Mouse (Mus musculus) heart, embryonic 12.5 days (tissue): ENCODE results near the gene Atpaf1. TPM values are rescaled to one million over a fixed set of nuclear protein-coding genes. Genes with fewer than 3 reads are reported as not detected.

ENCODE experiments used
- ATAC-seq: fragments of 200-750 bp; cut with Nextera tagmentation; 2 replicates; pipeline ENCODE4 v1.8.0; 2017; ENCODE audit warnings: moderate TSS enrichment, moderate library complexity; ENCODE audit not compliant: insufficient number of reproducible peaks, low FRiP score
- H3K27ac ChIP-seq: fragments of 300-500 bp; sonication (generic); 2 replicates; pipeline ENCODE4 v1.5.1; 2016; ENCODE audit warnings: mild to moderate bottlenecking, moderate library complexity; ENCODE audit not compliant: poor library complexity, severe bottlenecking
- H3K27me3 ChIP-seq: fragments of 300-500 bp; sonication (generic); replicated peaks from 2 replicates; pipeline ENCODE4 v1.6.1; 2016; ENCODE audit warnings: mild to moderate bottlenecking, moderate library complexity
- H3K36me3 ChIP-seq: fragments of 300-500 bp; sonication (generic); 2 replicates; pipeline ENCODE4 v1.6.1; 2016; ENCODE audit warnings: mild to moderate bottlenecking, moderate library complexity
- H3K4me1 ChIP-seq: fragments of 300-500 bp; sonication (generic); replicated peaks from 2 replicates; pipeline ENCODE4 v1.6.1; 2016; ENCODE audit warnings: mild to moderate bottlenecking
- H3K4me2 ChIP-seq: fragments of 300-500 bp; sonication (generic); 2 replicates; pipeline ENCODE4 v1.6.1; 2016; ENCODE audit warnings: mild to moderate bottlenecking, moderate library complexity
- H3K4me3 ChIP-seq: fragments of 300-500 bp; sonication (generic); 2 replicates; pipeline ENCODE4 v1.5.1; 2016; ENCODE audit warnings: mild to moderate bottlenecking
- H3K9ac ChIP-seq: fragments of 300-500 bp; sonication (generic); 2 replicates; pipeline ENCODE4 v1.6.1; 2016; ENCODE audit warnings: mild to moderate bottlenecking, moderate library complexity
- H3K9me3 ChIP-seq: fragments of 300-500 bp; sonication (generic); replicated peaks from 2 replicates; pipeline ENCODE4 v1.6.1; 2016; ENCODE audit warnings: mild to moderate bottlenecking, moderate library complexity
- WGBS: fragments of 180-500 bp; shearing (Covaris S2); methylation state at CpG from one replicate; pipeline ENCODE4 v1.1.7; 2016; 5-methylcytosine and 5-hydroxymethylcytosine counted together
- polyA plus RNA-seq: library from polyadenylated mRNA; unstranded; fragments of >200 nt; fragmentation: Nextera tagmentation; extraction: Ambion mirVana; gene quantifications from 2 replicates; pipeline ENCODE4 v1.2.1, GENCODE M21; 2016

The Atpaf1 gene
- 69.9 and 73.5 TPM in 2 replicates for polyA plus RNA-seq

DNA sequence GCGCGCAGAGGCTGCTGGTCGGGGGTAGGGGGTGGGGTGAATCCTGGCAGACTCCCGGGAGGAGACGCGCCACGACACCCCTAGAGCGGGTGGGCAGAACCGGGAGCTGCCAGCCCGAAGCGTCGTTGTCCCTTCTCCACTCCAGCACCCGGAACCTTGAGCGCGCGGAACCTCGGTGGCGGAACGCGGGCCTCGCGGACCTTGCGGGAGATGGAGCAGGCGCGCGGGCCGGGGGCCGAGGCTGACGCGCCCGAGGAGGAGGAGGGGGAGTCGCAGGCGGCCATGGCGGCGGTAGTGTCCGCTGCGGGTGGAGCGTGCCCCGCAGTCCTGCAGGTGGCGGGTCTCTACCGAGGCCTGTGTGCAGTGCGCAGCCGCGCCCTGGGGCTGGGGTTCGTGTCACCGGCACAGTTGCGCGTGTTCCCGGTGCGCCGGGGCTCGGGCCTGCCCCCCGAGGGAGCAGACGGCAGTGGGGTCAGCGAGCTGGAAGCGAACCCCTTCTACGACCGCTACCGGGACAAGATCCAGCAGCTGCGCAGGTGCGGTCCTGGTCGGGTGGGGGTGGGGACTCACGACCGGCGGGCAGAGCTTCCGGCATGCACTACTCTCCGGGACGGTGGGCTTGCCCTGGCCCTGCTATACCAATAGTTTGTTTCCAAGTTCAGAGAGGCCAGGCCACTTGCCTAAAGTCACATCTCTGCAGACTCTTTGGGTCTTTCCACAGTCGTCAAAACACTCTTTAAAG is at the start of gene Atpaf1:
TSS of gene Atpaf1 (plus strand) at position 44 of the 742 bp plus-strand sequence.
- peak; percentile 85 for ATAC-seq
- Histone ChIP-seq H3K27ac (peak within 1 kb of the TSS; percentile 43), H3K4me3 (peak within 1 kb of the TSS; percentile 66), H3K36me3 (peaks cover 20% of the 10 kb centered on the region), H3K27me3 (no peaks in the 10 kb centered on the region), H3K4me2 (peak within 1 kb of the TSS; percentile 71), H3K4me1 (peaks cover 15% of the 10 kb centered on the region), H3K9ac (peak within 1 kb of the TSS; percentile 78), H3K9me3 (no peaks in the 10 kb centered on the region)
- WGBS: under 1% methylated on average over 69 of the region's 69 CpGs

DNA sequence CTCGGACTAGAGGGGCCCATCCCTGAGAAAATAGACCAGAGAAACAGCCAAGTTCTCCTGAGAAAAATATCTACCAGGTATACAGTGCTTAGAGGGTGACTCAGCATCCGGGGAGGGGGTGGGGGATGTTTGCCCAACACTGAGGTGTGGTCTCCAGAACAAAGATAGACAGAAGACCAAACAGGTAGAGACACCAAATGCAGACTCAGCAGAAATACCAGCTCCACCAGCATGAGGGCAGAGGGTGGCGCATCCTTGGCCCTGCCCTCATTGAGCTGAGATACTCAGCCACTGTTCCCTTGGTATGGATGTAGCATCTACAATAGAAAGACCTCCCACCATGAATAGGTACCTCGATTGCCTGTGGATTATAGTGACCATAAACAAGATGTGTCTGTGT is 49.7 kb upstream of the Atpaf1 start:
- H3K36me3 ChIP-seq: peaks cover under 1% of the 10 kb centered on the region; the same call in 1 of the 2 replicates
- no peak overlapping the region for H3K27ac ChIP-seq
- H3K9me3 ChIP-seq: no peaks in the 10 kb centered on the region
- H3K4me3 ChIP-seq: no peak overlapping the region
- 57% methylated on average over 4 of the region's 4 CpGs for WGBS
- ATAC-seq: no peak
- no peak overlapping the region for H3K9ac ChIP-seq
- H3K4me2 ChIP-seq: no peak overlapping the region
- H3K4me1 ChIP-seq: peaks cover 15% of the 10 kb centered on the region
- peaks cover 17% of the 10 kb centered on the region; the same call in 1 of the 2 replicates for H3K27me3 ChIP-seq

DNA sequence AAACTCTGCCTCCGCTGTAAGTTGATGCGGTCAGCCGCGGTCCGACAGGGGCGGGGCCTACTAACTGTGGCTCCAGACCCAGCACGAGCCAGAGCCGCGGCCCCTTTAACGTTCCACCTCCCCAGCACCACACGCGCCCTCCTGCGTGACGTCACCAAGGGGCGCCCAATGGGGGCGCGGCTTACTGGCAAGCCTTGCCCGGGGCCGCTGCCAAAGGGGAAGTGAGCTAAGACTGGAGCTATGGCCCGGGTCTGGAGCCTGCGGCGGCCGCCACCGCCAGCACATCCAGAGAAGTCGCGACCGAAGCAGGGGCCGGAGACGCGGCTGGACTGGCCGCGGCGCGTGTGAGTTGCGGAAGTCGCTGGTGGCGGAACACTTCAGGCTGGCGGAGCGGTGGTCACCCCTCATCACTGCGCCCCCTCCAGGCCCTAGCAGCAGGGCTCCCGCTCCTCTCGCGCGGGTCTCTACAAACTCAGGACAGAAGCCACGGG is 47.0 kb upstream of the Atpaf1 start, which contains the start of gene Efcab14:
TSS of gene Efcab14 (plus strand) at position 194 of the 491 bp plus-strand sequence.
- 0 out of 2 replicates have a peak, but pooled peaks cover 11% of the 10 kb centered on the region for H3K27me3 ChIP-seq
- peak within 1 kb of the TSS; percentile 87 for H3K4me3 ChIP-seq
- H3K36me3 ChIP-seq: peaks cover 20% of the 10 kb centered on the region
- peaks cover 15% of the 10 kb centered on the region for H3K4me1 ChIP-seq
- peak within 1 kb of the TSS; percentile 88 for H3K9ac ChIP-seq
- no peaks in the 10 kb centered on the region for H3K9me3 ChIP-seq
- WGBS: under 1% methylated on average over 45 of the region's 45 CpGs
- ATAC-seq: peak; percentile 100
- H3K27ac ChIP-seq: peak within 1 kb of the TSS; percentile 87
- peak within 1 kb of the TSS; percentile 68 for H3K4me2 ChIP-seq

DNA sequence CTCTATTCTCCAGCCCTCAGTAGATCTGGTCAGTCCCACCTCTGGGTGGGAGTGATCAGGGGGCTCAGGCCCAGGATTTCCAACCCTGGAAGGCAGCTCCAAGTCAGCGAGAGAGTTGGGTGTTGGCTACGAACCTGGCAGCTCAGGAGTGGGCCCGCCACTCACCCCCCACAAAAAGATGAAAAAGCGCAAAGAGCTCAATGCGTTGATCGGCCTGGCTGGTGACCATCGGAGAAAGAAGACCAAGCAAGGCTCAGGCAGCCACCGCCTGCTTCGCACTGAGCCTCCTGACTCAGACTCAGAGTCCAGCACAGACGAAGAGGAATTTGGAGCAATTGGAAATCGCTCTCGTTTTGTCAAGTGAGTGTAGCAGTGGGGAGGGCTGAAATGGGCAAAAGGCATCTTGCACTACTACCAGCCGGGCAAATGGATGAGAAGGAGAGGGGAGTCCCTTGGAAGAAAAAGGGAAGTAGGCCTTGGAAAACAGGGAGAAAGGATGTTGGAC is 46.1 kb upstream of the Atpaf1 start:
- peak overlapping the region; percentile 88 for H3K9ac ChIP-seq
- no peak for ATAC-seq
- peaks cover 24% of the 10 kb centered on the region for H3K36me3 ChIP-seq
- H3K4me2 ChIP-seq: peak overlapping the region; percentile 68
- no peak overlapping the region for H3K27ac ChIP-seq
- H3K4me1 ChIP-seq: peaks cover 20% of the 10 kb centered on the region
- WGBS: 38% methylated on average over 13 of the region's 13 CpGs
- H3K27me3 ChIP-seq: 0 out of 2 replicates have a peak, but pooled peaks cover 9% of the 10 kb centered on the region
- no peaks in the 10 kb centered on the region for H3K9me3 ChIP-seq
- peak overlapping the region; percentile 87 for H3K4me3 ChIP-seq

DNA sequence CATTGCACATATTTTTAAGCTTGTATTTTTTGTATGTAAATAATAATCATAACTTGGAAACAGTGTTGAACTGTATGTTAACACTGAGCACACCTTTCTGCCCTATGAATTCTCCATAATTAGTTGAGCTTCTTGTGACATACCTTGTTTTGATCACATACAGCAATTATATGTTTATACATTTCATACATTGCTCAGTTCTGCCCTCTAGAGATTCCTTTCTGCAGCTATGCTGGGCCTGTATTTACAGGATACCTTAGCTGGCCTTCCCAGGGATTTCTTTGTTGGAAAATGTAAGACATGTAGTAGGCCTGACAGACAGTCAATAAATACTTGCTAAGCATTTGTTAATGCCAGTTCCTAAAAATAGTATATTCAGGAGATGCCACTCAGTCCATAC is 42.0 kb upstream of the Atpaf1 start:
- Histone ChIP-seq H3K4me2 (no peak overlapping the region), H3K27me3 (no peaks in the 10 kb centered on the region), H3K9me3 (no peaks in the 10 kb centered on the region), H3K4me3 (no peak overlapping the region), H3K9ac (no peak overlapping the region), H3K4me1 (peaks cover 20% of the 10 kb centered on the region), H3K27ac (no peak overlapping the region), H3K36me3 (peaks cover 29% of the 10 kb centered on the region)
- ATAC-seq: no peak

DNA sequence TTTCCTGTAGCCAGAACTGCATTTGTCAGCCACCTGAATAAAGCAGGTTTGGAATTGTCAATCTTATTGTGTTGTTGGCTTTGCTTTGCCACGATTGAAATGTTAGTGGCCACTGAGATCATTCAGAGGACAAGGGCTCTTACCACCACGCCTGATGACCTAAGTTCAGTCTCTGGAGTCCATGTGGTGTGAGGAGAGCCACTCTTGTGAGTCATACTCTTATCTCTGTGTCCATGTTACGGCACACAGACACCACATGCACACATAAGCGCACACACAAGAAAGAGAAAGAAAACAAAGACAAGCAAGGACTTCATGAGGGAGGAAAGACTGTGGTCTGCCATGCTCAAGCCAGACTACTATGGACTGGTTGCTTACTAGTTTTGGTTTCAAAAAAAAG is 41.5 kb upstream of the Atpaf1 start:
- 53% methylated on average over 4 of the region's 4 CpGs for WGBS
- peaks cover 31% of the 10 kb centered on the region for H3K36me3 ChIP-seq
- H3K27ac ChIP-seq: no peak overlapping the region
- no peak overlapping the region for H3K9ac ChIP-seq
- H3K9me3 ChIP-seq: no peaks in the 10 kb centered on the region
- no peak for ATAC-seq
- H3K27me3 ChIP-seq: no peaks in the 10 kb centered on the region
- no peak overlapping the region for H3K4me2 ChIP-seq
- H3K4me3 ChIP-seq: no peak overlapping the region
- peaks cover 20% of the 10 kb centered on the region for H3K4me1 ChIP-seq

DNA sequence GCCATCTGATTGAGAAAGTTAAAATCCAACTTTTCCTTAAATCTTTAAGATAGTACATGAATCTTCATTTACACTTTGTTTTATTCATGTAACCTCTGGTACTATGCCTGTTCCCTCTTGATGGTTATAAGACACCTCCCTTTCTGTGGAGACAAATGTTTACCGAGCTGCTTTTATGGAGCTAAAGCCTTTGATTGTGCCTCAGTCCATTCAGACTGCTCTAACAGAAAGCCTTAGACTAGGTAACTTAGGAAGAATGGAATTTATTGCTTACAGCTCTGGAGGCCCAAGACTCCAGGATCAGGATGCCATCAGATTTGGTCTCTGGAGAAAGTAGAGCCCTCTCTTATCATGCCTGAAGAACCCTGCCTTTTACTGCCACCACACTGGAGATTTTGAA is 36.4 kb upstream of the Atpaf1 start:
- no peaks in the 10 kb centered on the region for H3K27me3 ChIP-seq
- no peak for ATAC-seq
- WGBS: 79% methylated on average over 1 of the region's 1 CpGs
- 0 out of 2 replicates have a peak, but pooled peaks cover under 1% of the 10 kb centered on the region for H3K4me1 ChIP-seq
- H3K9me3 ChIP-seq: 0 out of 2 replicates have a peak, but pooled peaks cover 2% of the 10 kb centered on the region
- no peak overlapping the region for H3K4me2 ChIP-seq
- H3K36me3 ChIP-seq: peaks cover 35% of the 10 kb centered on the region
- H3K27ac ChIP-seq: no peak overlapping the region
- H3K4me3 ChIP-seq: no peak overlapping the region
- H3K9ac ChIP-seq: no peak overlapping the region

DNA sequence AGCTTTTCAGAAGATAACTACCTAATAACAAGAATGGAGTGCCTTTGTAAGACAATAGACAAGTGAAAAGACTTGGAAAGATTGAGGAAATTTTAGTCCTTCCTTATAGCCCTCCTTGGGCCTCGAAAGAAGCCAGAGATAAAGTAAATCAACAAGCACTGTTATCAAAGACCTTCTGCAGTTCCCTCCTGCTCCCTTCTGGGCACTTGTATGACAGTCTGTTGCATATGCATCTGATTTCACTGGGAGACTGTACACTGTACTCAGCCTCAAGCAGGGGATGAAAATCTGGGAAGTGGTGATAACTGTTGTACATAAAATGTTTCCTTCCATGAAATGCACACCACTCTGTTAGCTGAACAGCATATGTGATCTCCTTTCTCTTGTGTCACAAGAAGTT is 35.3 kb upstream of the Atpaf1 start:
- Histone ChIP-seq H3K9me3 (0 out of 2 replicates have a peak, but pooled peaks cover 2% of the 10 kb centered on the region), H3K36me3 (peaks cover 43% of the 10 kb centered on the region), H3K27me3 (no peaks in the 10 kb centered on the region), H3K9ac (no peak overlapping the region), H3K27ac (no peak overlapping the region), H3K4me2 (no peak overlapping the region), H3K4me3 (no peak overlapping the region), H3K4me1 (no peaks in the 10 kb centered on the region)
- 52% methylated on average over 1 of the region's 1 CpGs for WGBS
- no peak for ATAC-seq

DNA sequence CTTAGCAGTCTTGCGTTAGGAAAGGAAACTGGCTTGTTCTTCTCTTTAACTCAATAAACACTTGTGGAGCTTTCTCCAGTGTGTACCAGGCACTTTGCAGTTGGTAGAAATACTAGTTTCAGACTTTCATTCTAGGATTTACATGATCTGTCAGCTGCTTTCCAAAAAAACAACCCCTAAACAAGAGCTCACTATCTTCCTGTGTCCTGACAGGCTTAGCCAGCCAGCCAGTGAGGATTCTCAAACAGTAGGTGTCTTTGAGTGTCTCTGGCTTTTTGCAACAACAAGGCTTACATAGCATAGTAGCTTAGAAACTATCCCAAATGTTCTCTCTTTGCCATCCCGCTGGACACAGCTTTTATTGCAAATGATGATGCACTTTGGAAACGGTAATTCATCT is 30.5 kb upstream of the Atpaf1 start:
- no peak for ATAC-seq
- 93% methylated on average over 3 of the region's 3 CpGs for WGBS

DNA sequence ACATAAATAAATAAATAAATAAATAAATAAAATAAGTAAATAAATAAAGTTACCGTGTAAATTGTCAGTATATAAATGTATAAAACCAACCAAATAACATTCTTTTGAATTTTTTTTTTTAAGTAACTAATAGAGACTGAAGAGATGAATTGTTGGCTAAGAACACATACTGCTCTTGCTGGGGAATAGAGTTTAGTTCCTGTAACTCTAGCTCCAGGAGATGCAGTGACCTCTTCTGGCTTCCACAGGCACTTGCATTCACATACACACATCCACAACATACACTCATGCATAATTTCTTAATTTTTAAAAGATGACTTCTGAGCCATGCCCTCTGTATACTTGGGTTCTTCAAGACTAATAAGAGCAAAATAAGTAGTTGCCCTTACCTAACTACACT is 29.8 kb upstream of the Atpaf1 start:
- H3K27me3 ChIP-seq: no peaks in the 10 kb centered on the region
- 97% methylated on average over 1 of the region's 1 CpGs for WGBS
- H3K36me3 ChIP-seq: peaks cover 39% of the 10 kb centered on the region
- no peak overlapping the region for H3K9ac ChIP-seq
- no peaks in the 10 kb centered on the region for H3K9me3 ChIP-seq
- no peaks in the 10 kb centered on the region for H3K4me1 ChIP-seq
- no peak overlapping the region for H3K27ac ChIP-seq
- ATAC-seq: no peak
- no peak overlapping the region for H3K4me2 ChIP-seq
- H3K4me3 ChIP-seq: no peak overlapping the region

More for the DNA sequence above, 30.5 kb upstream of the Atpaf1 start:
- H3K27ac ChIP-seq: no peak overlapping the region
- H3K27me3 ChIP-seq: no peaks in the 10 kb centered on the region
- H3K4me3 ChIP-seq: no peak overlapping the region
- H3K4me1 ChIP-seq: no peaks in the 10 kb centered on the region
- no peak overlapping the region for H3K9ac ChIP-seq
- H3K9me3 ChIP-seq: 0 out of 2 replicates have a peak, but pooled peaks cover 2% of the 10 kb centered on the region
- H3K36me3 ChIP-seq: peaks cover 41% of the 10 kb centered on the region
- H3K4me2 ChIP-seq: no peak overlapping the region

DNA sequence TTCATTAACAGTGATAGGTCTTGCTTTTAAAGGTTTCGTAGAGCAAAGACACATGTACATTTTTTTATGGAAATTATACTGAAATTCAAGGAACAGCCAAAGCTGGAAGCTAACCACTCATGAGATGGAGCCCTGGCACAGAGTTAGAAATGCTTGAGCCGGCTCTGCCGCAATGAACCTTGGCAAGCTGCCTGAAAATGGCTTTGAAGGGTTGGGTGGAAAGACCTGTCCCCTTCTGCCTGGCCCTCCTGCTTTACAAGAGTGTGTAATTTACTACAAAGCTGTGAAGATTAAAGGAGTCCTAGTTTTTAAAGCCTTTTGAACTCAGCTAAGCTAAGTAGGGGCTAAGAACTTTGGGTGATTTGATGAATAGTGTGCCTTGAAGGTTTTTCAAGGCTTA is 23.4 kb upstream of the Atpaf1 start:
- Histone ChIP-seq H3K9ac (no peak overlapping the region), H3K36me3 (peaks cover 53% of the 10 kb centered on the region), H3K4me2 (no peak overlapping the region), H3K4me1 (no peaks in the 10 kb centered on the region), H3K27me3 (no peaks in the 10 kb centered on the region), H3K27ac (no peak overlapping the region), H3K4me3 (no peak overlapping the region), H3K9me3 (no peaks in the 10 kb centered on the region)
- WGBS: 79% methylated on average over 3 of the region's 3 CpGs
- ATAC-seq: no peak
